Mouse (Mus musculus) erythroblast, embryonic 14.5 days (primary cell): ENCODE measurements around the gene Taf10.

Source experiments
- GATA1 ChIP-seq: IDR thresholded peaks from 2 replicates; pipeline ENCODE4 v1.6.1; 2012; ENCODE audit warnings: low read length, inconsistent platforms, mixed read lengths
- TAL1 ChIP-seq: IDR thresholded peaks from 3 replicates; pipeline ENCODE4 v1.6.1; 2012; ENCODE audit warnings: low read length, inconsistent platforms, mixed read lengths

- TF ChIP-seq GATA1 = no peak
- TF ChIP-seq TAL1 = no peak
Observed at GRCm38 (mm10) chr7:105741978-105742377, 2.2 kb downstream of the Taf10 start.
